Mouse (Mus musculus) myocyte (in vitro differentiated cells): ENCODE results near the gene Rpa3. TPM values are rescaled to one million over a fixed set of nuclear protein-coding genes. Genes with fewer than 3 reads are reported as not detected.

Experiments
- H3K27me3 ChIP-seq: one replicate; pipeline ENCODE4 v1.6.1; 2011; ENCODE audit not compliant: control insufficient read depth, insufficient read depth, insufficient read length
- H3K36me3 ChIP-seq: one replicate; pipeline ENCODE4 v1.6.1; 2011; ENCODE audit not compliant: control insufficient read depth, insufficient read depth
- H3K4me2 ChIP-seq: one replicate; pipeline ENCODE4 v1.6.1; 2011; ENCODE audit warnings: low read depth, control low read depth
- H3K4me3 ChIP-seq: one replicate; pipeline ENCODE4 v1.5.1; 2011; ENCODE audit warnings: mild to moderate bottlenecking, control low read depth, moderate library complexity
- H3K79me2 ChIP-seq: one replicate; pipeline ENCODE4 v1.6.1; 2011; ENCODE audit not compliant: control insufficient read depth, insufficient read depth
- H3ac ChIP-seq: one replicate; pipeline ENCODE4 v1.6.1; 2011; ENCODE audit not compliant: control insufficient read depth, insufficient read length
- CEBPB ChIP-seq: IDR thresholded peaks from 2 replicates; pipeline ENCODE4 v1.6.1; 2011; ENCODE audit warnings: mild to moderate bottlenecking, moderate library complexity; ENCODE audit not compliant: poor library complexity, insufficient read depth, severe bottlenecking
- E2F4 ChIP-seq: IDR thresholded peaks from one replicate; pipeline ENCODE4 v1.6.1; 2011; ENCODE audit warnings: mild to moderate bottlenecking, control low read depth, moderate library complexity; ENCODE audit not compliant: insufficient read depth
- MAX ChIP-seq: IDR thresholded peaks from one replicate; pipeline ENCODE4 v1.6.1; 2011; ENCODE audit warnings: low read depth, mild to moderate bottlenecking, control low read depth
- MYOD1 ChIP-seq, 3 experiments: IDR thresholded peaks; one replicate each; pipeline ENCODE4 v1.6.1; 2011; ENCODE audit warnings: control low read depth in 2 of 3, low read depth in 2 of 3, mild to moderate bottlenecking in 2 of 3, moderate library complexity in 1 of 3; ENCODE audit not compliant: insufficient read length in 2 of 3, control insufficient read depth in 1 of 3
- MYOG ChIP-seq, 3 experiments: IDR thresholded peaks; one replicate each; pipeline ENCODE4 v1.6.1; 2011; ENCODE audit warnings: control low read depth in 2 of 3, low read depth in 2 of 3, mild to moderate bottlenecking in 2 of 3; ENCODE audit not compliant: insufficient read length in 2 of 3, control insufficient read depth in 1 of 3, insufficient read depth in 1 of 3
- POLR2A ChIP-seq: IDR thresholded peaks from one replicate; pipeline ENCODE4 v1.6.1; 2011; ENCODE audit warnings: low read depth, mild to moderate bottlenecking, control low read depth, moderate library complexity; ENCODE audit not compliant: insufficient read length
- POLR2AphosphoS2 ChIP-seq: IDR thresholded peaks from one replicate; pipeline ENCODE4 v1.6.1; 2011; ENCODE audit warnings: low read depth, control low read depth; ENCODE audit not compliant: insufficient read length
- REST ChIP-seq: IDR thresholded peaks from one replicate; pipeline ENCODE4 v1.6.1; 2011; ENCODE audit warnings: mild to moderate bottlenecking, control low read depth, moderate library complexity; ENCODE audit not compliant: insufficient read depth, insufficient read length
- SRF ChIP-seq: IDR thresholded peaks from one replicate; pipeline ENCODE4 v1.6.1; 2011; ENCODE audit warnings: low read depth; ENCODE audit not compliant: control insufficient read depth, insufficient read length
- TCF12 ChIP-seq: IDR thresholded peaks from one replicate; pipeline ENCODE4 v1.6.1; 2011; ENCODE audit warnings: mild to moderate bottlenecking, control low read depth; ENCODE audit not compliant: poor library complexity, insufficient read depth, severe bottlenecking
- TCF3 ChIP-seq: IDR thresholded peaks from one replicate; pipeline ENCODE4 v1.6.1; 2011; ENCODE audit warnings: low read depth, control low read depth; ENCODE audit not compliant: insufficient read length
- USF1 ChIP-seq: IDR thresholded peaks from one replicate; pipeline ENCODE4 v1.6.1; 2011; ENCODE audit warnings: low read depth, mild to moderate bottlenecking, control low read depth, moderate library complexity
- polyA plus RNA-seq: library from polyadenylated mRNA; unstranded; fragments of >200 nt; fragmentation: generic; extraction: Trizol; gene quantifications from one replicate; pipeline ENCODE4 v1.2.1, GENCODE M21; 2012; ENCODE audit warnings: missing spikeins

Gene Rpa3
- polyA plus RNA-seq, 1 experiment, result 37.9 TPM

GRCm38 (mm10) chr6:8288755-8289580, 30.0 kb upstream of the Rpa3 start:
- no peak for TF ChIP-seq SRF
- no peak for TF ChIP-seq TCF3
- TF ChIP-seq MYOG (IDR thresholded peaks at IDR 0.05; ENCODE audit: control insufficient read depth in 1 of 3, insufficient read depth in 1 of 3, insufficient read length in 2 of 3, low read depth in 2 of 3), result no peak
- no peak for TF ChIP-seq REST
- no peak for TF ChIP-seq E2F4
- no peak for TF ChIP-seq TCF12
- TF ChIP-seq CEBPB, result no peak
- no peak for TF ChIP-seq USF1
- no peak for TF ChIP-seq POLR2A
- TF ChIP-seq POLR2AphosphoS2, result no peak
- no peak for TF ChIP-seq MYOD1 (IDR thresholded peaks at IDR 0.05; ENCODE audit: control insufficient read depth in 1 of 3, insufficient read length in 2 of 3, low read depth in 2 of 3)
- TF ChIP-seq MAX, result no peak
- H3K79me2 ChIP-seq, result no peaks in the 10 kb centered on the region
- H3ac ChIP-seq, result no peak overlapping the region
- no peaks in the 10 kb centered on the region for H3K27me3 ChIP-seq
- no peak overlapping the region for H3K4me3 ChIP-seq
- no peak overlapping the region for H3K4me2 ChIP-seq
- no peaks in the 10 kb centered on the region for H3K36me3 ChIP-seq

DNA sequence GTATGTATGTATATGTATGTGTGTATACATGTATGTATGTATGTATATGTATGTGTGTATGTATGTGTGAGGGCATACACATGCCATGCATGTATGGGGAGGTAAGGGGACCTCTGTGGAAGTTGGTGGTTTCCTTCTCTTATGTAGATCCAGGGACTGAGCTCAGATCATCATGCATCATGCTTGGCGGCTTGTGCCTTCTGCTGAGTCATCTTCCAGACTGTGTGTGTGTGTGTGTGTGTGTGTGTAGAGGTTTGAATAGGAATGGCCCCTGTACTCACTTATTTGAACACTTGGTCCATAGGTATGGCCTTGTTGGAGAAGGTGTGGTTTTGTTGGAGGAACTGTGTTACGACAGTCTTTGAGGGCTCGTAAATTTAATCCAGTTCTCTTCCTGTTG, 27.2 kb upstream of the Rpa3 start:
- TF ChIP-seq TCF3, result no peak
- no peak for TF ChIP-seq MAX
- no peak for TF ChIP-seq REST
- TF ChIP-seq MYOG (IDR thresholded peaks at IDR 0.05; ENCODE audit: control insufficient read depth in 1 of 3, insufficient read depth in 1 of 3, insufficient read length in 2 of 3, low read depth in 2 of 3), result no peak
- no peak for TF ChIP-seq POLR2AphosphoS2
- no peak for TF ChIP-seq E2F4
- TF ChIP-seq SRF, result no peak
- TF ChIP-seq TCF12, result no peak
- TF ChIP-seq USF1, result no peak
- TF ChIP-seq CEBPB, result no peak
- no peak for TF ChIP-seq POLR2A
- TF ChIP-seq MYOD1 (IDR thresholded peaks at IDR 0.05; ENCODE audit: control insufficient read depth in 1 of 3, insufficient read length in 2 of 3, low read depth in 2 of 3), result no peak
- Histone ChIP-seq H3K4me3 (no peak overlapping the region), H3ac (no peak overlapping the region), H3K4me2 (no peak overlapping the region), H3K36me3 (no peaks in the 10 kb centered on the region), H3K79me2 (no peaks in the 10 kb centered on the region), H3K27me3 (no peaks in the 10 kb centered on the region)

DNA sequence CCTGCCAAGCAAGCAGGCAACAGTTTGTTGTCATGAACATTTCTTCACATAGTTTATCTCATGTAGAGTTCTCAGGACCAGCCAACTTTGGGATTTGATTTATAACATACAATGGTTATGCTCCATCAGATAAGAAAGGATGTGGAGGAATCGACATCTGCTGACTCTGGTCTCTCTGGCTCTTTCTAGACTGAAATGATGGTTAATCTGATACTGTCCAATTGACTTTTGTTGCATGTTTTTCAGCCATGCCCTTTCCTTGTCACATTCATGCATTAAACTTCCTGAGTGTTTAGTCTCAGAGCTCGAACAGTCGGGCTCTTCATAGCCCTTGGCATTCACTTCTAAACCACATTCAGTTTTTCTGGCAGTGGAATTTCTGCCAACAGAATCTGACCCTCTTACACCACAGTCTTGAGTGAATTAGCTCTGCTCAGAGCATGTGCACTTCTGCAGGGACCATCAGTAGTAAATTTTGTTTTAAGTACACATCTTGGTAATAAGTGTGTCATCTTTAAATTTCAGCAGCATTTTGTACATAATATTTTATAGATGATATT, 26.5 kb upstream of the Rpa3 start:
- TF ChIP-seq TCF12, result no peak
- no peak for TF ChIP-seq SRF
- TF ChIP-seq REST, result no peak
- TF ChIP-seq USF1, result no peak
- no peak for TF ChIP-seq TCF3
- no peak for TF ChIP-seq POLR2AphosphoS2
- TF ChIP-seq POLR2A, result no peak
- no peak for TF ChIP-seq CEBPB
- no peak for TF ChIP-seq MAX
- no peak for TF ChIP-seq MYOG (IDR thresholded peaks at IDR 0.05; ENCODE audit: control insufficient read depth in 1 of 3, insufficient read depth in 1 of 3, insufficient read length in 2 of 3, low read depth in 2 of 3)
- no peak for TF ChIP-seq MYOD1 (IDR thresholded peaks at IDR 0.05; ENCODE audit: control insufficient read depth in 1 of 3, insufficient read length in 2 of 3, low read depth in 2 of 3)
- TF ChIP-seq E2F4, result no peak
- H3K36me3 ChIP-seq, result no peaks in the 10 kb centered on the region
- H3ac ChIP-seq, result no peak overlapping the region
- peak overlapping the region; percentile 14 for H3K4me2 ChIP-seq
- H3K4me3 ChIP-seq, result no peak overlapping the region
- no peaks in the 10 kb centered on the region for H3K27me3 ChIP-seq
- no peaks in the 10 kb centered on the region for H3K79me2 ChIP-seq

- H3K4me3 ChIP-seq, result no peak overlapping the region
- H3K36me3 ChIP-seq, result no peaks in the 10 kb centered on the region
- H3K4me2 ChIP-seq, result no peak overlapping the region
- no peaks in the 10 kb centered on the region for H3K79me2 ChIP-seq
- no peaks in the 10 kb centered on the region for H3K27me3 ChIP-seq
- TF ChIP-seq E2F4 (no peak), MYOG (IDR thresholded peaks at IDR 0.05; ENCODE audit: control insufficient read depth in 1 of 3, insufficient read depth in 1 of 3, insufficient read length in 2 of 3, low read depth in 2 of 3) (no peak), SRF (no peak), REST (no peak), USF1 (no peak), TCF3 (no peak), MYOD1 (IDR thresholded peaks at IDR 0.05; ENCODE audit: control insufficient read depth in 1 of 3, insufficient read length in 2 of 3, low read depth in 2 of 3) (no peak), CEBPB (no peak)
- no peak overlapping the region for H3ac ChIP-seq
These were observed 24.3 kb upstream of the Rpa3 start for GRCm38 (mm10) chr6:8283255-8283654.
